Mouse (Mus musculus) liver, embryonic 13.5 days (tissue): ENCODE measurements around the gene Acyp2. TPM values are rescaled to one million over a fixed set of nuclear protein-coding genes. Genes with fewer than 3 reads are reported as not detected.

Experiments
- ATAC-seq: fragments of 200-750 bp; cut with Nextera tagmentation; 2 replicates; pipeline ENCODE4 v1.8.0; 2017; ENCODE audit warnings: low read depth, mild to moderate bottlenecking, moderate number of reproducible peaks, moderate library complexity
- DNase-seq: peaks from one replicate; pipeline ENCODE4 v3.0.0; 2022
- H3K27ac ChIP-seq: fragments of 300-500 bp; sonication (generic); 2 replicates; pipeline ENCODE4 v1.5.1; 2015; ENCODE audit warnings: moderate library complexity, mild to moderate bottlenecking, inconsistent platforms
- H3K27me3 ChIP-seq: fragments of 300-500 bp; sonication (generic); 2 replicates; pipeline ENCODE4 v1.6.1; 2015; ENCODE audit warnings: mild to moderate bottlenecking, inconsistent platforms
- H3K36me3 ChIP-seq: fragments of 300-500 bp; sonication (generic); 2 replicates; pipeline ENCODE4 v1.6.1; 2015; ENCODE audit warnings: mild to moderate bottlenecking, inconsistent platforms
- H3K4me1 ChIP-seq: fragments of 300-500 bp; sonication (generic); replicated peaks from 2 replicates; pipeline ENCODE4 v1.6.1; 2015; ENCODE audit warnings: inconsistent platforms
- H3K4me2 ChIP-seq: fragments of 300-500 bp; sonication (generic); 2 replicates; pipeline ENCODE4 v1.6.1; 2015; ENCODE audit warnings: inconsistent platforms, mild to moderate bottlenecking, moderate library complexity
- H3K4me3 ChIP-seq: fragments of 300-500 bp; sonication (generic); replicated peaks from 2 replicates; pipeline ENCODE4 v1.5.1; 2015; ENCODE audit warnings: mild to moderate bottlenecking, inconsistent platforms
- H3K9ac ChIP-seq: fragments of 300-500 bp; sonication (generic); 2 replicates; pipeline ENCODE4 v1.6.1; 2015; ENCODE audit warnings: mild to moderate bottlenecking, inconsistent platforms
- H3K9me3 ChIP-seq: fragments of 300-500 bp; sonication (generic); replicated peaks from 2 replicates; pipeline ENCODE4 v1.6.1; 2016; ENCODE audit warnings: inconsistent platforms
- WGBS: fragments of 180-500 bp; shearing (Covaris S2); methylation state at CpG from one replicate; pipeline ENCODE4 v1.1.7; 2015; ENCODE audit not compliant: insufficient replicate concordance; 5-methylcytosine and 5-hydroxymethylcytosine counted together
- polyA plus RNA-seq: library from polyadenylated mRNA; unstranded; fragments of >200 nt; fragmentation: Nextera tagmentation; extraction: Ambion mirVana; gene quantifications from 2 replicates; pipeline ENCODE4 v1.2.1, GENCODE M21; 2015

Acyp2 gene
- polyA plus RNA-seq, 1 experiment from 2014 or later, result 6.0 TPM

GRCm38 (mm10) chr11:30572790-30573395 lies 76.5 kb downstream of the Acyp2 start:
- Histone ChIP-seq H3K36me3 (no peaks in the 10 kb centered on the region), H3K27ac (no peak overlapping the region), H3K27me3 (no peaks in the 10 kb centered on the region), H3K4me3 (no peak overlapping the region), H3K9ac (no peak overlapping the region), H3K4me1 (no peaks in the 10 kb centered on the region), H3K9me3 (no peaks in the 10 kb centered on the region), H3K4me2 (no peak overlapping the region)
- ATAC-seq, result no peak
- DNase-seq, result no peak
- 73% methylated on average over 15 of the region's 15 CpGs for WGBS

- Histone ChIP-seq H3K36me3 (no peaks in the 10 kb centered on the region), H3K27ac (no peak overlapping the region), H3K27me3 (no peaks in the 10 kb centered on the region), H3K4me3 (no peak overlapping the region), H3K4me2 (no peak overlapping the region), H3K4me1 (no peaks in the 10 kb centered on the region), H3K9ac (no peak overlapping the region), H3K9me3 (no peaks in the 10 kb centered on the region)
- ATAC-seq (no peak), DNase-seq (no peak)
- WGBS, result 70% methylated on average over 3 of the region's 3 CpGs
Measured at GRCm38 (mm10) chr11:30570568-30570967, 78.8 kb downstream of the Acyp2 start.

GRCm38 (mm10) chr11:30560215-30560614 lies 89.2 kb downstream of the Acyp2 start:
- Histone ChIP-seq H3K9ac (no peak overlapping the region), H3K4me2 (no peak overlapping the region), H3K4me1 (no peaks in the 10 kb centered on the region), H3K36me3 (no peaks in the 10 kb centered on the region), H3K27ac (no peak overlapping the region), H3K27me3 (no peaks in the 10 kb centered on the region), H3K4me3 (no peak overlapping the region), H3K9me3 (no peaks in the 10 kb centered on the region)
- DNase-seq, result no peak
- no peak for ATAC-seq
- 69% methylated on average over 1 of the region's 1 CpGs for WGBS

- no peak overlapping the region for H3K27ac ChIP-seq
- H3K9me3 ChIP-seq, result no peaks in the 10 kb centered on the region
- H3K4me2 ChIP-seq, result no peak overlapping the region
- no peaks in the 10 kb centered on the region for H3K27me3 ChIP-seq
- no peak overlapping the region for H3K4me3 ChIP-seq
- H3K4me1 ChIP-seq, result no peaks in the 10 kb centered on the region
- 88% methylated on average over 1 of the region's 1 CpGs for WGBS
- ATAC-seq, result no peak
- H3K36me3 ChIP-seq, result no peaks in the 10 kb centered on the region
- H3K9ac ChIP-seq, result no peak overlapping the region
- DNase-seq, result no peak
Measured at GRCm38 (mm10) chr11:30553408-30553807, 96.0 kb downstream of the Acyp2 start.

- Histone ChIP-seq H3K27me3 (no peaks in the 10 kb centered on the region), H3K4me3 (no peak overlapping the region), H3K4me1 (no peaks in the 10 kb centered on the region), H3K9ac (no peak overlapping the region), H3K36me3 (no peaks in the 10 kb centered on the region), H3K27ac (no peak overlapping the region), H3K4me2 (no peak overlapping the region), H3K9me3 (no peaks in the 10 kb centered on the region)
- no peak for ATAC-seq
- no peak for DNase-seq
- WGBS, result 65% methylated on average over 2 of the region's 2 CpGs
Measured at GRCm38 (mm10) chr11:30517133-30517532, 132.3 kb downstream of the Acyp2 start.

- no peak for DNase-seq
- no peaks in the 10 kb centered on the region for H3K4me1 ChIP-seq
- no peak for ATAC-seq
- no peak overlapping the region for H3K27ac ChIP-seq
- H3K27me3 ChIP-seq, result no peaks in the 10 kb centered on the region
- no peak overlapping the region for H3K4me3 ChIP-seq
- H3K4me2 ChIP-seq, result no peak overlapping the region
- H3K36me3 ChIP-seq, result no peaks in the 10 kb centered on the region
- H3K9me3 ChIP-seq, result no peaks in the 10 kb centered on the region
- WGBS, result 66% methylated on average over 4 of the region's 4 CpGs
- no peak overlapping the region for H3K9ac ChIP-seq
Measured at GRCm38 (mm10) chr11:30508178-30508577, 141.2 kb downstream of the Acyp2 start.

- Histone ChIP-seq H3K4me3 (no peak overlapping the region), H3K4me2 (no peak overlapping the region), H3K36me3 (no peaks in the 10 kb centered on the region), H3K9me3 (no peaks in the 10 kb centered on the region), H3K9ac (no peak overlapping the region), H3K4me1 (no peaks in the 10 kb centered on the region), H3K27ac (no peak overlapping the region), H3K27me3 (no peaks in the 10 kb centered on the region)
- no peak for ATAC-seq
- 41% methylated on average over 3 of the region's 3 CpGs for WGBS
- DNase-seq, result no peak
Measured at GRCm38 (mm10) chr11:30498738-30499355, 150.5 kb downstream of the Acyp2 start.

GRCm38 (mm10) chr11:30497151-30497550 lies 152.2 kb downstream of the Acyp2 start:
- H3K36me3 ChIP-seq, result no peaks in the 10 kb centered on the region
- DNase-seq (no peak), ATAC-seq (no peak)
- no peak overlapping the region for H3K9ac ChIP-seq
- no peaks in the 10 kb centered on the region for H3K9me3 ChIP-seq
- no peaks in the 10 kb centered on the region for H3K4me1 ChIP-seq
- no peak overlapping the region for H3K4me2 ChIP-seq
- WGBS, result 37% methylated on average over 2 of the region's 2 CpGs
- no peak overlapping the region for H3K27ac ChIP-seq
- H3K27me3 ChIP-seq, result no peaks in the 10 kb centered on the region
- H3K4me3 ChIP-seq, result no peak overlapping the region

- no peaks in the 10 kb centered on the region for H3K27me3 ChIP-seq
Measured at GRCm38 (mm10) chr11:30491515-30492260, 157.7 kb downstream of the Acyp2 start.

GRCm38 (mm10) chr11:30488183-30488582 lies 161.2 kb downstream of the Acyp2 start:
- H3K4me3 ChIP-seq, result no peak overlapping the region
- no peaks in the 10 kb centered on the region for H3K27me3 ChIP-seq
- no peaks in the 10 kb centered on the region for H3K4me1 ChIP-seq
- H3K9me3 ChIP-seq, result no peaks in the 10 kb centered on the region
- ATAC-seq (no peak), DNase-seq (no peak)
- 65% methylated on average over 10 of the region's 10 CpGs for WGBS
- no peak overlapping the region for H3K4me2 ChIP-seq
- H3K27ac ChIP-seq, result no peak overlapping the region
- no peaks in the 10 kb centered on the region for H3K36me3 ChIP-seq
- no peak overlapping the region for H3K9ac ChIP-seq

More at GRCm38 (mm10) chr11:30491515-30492260, 157.7 kb downstream of the Acyp2 start:
- DNase-seq (no peak), ATAC-seq (no peak)
- Histone ChIP-seq H3K9me3 (no peaks in the 10 kb centered on the region), H3K27ac (no peak overlapping the region), H3K4me2 (no peak overlapping the region), H3K4me1 (no peaks in the 10 kb centered on the region), H3K4me3 (no peak overlapping the region), H3K9ac (no peak overlapping the region), H3K36me3 (no peaks in the 10 kb centered on the region)

GRCm38 (mm10) chr11:30483286-30483685 lies 166.1 kb downstream of the Acyp2 start:
- no peak overlapping the region for H3K27ac ChIP-seq
- H3K4me2 ChIP-seq, result no peak overlapping the region
- ATAC-seq, result no peak
- no peaks in the 10 kb centered on the region for H3K4me1 ChIP-seq
- H3K9me3 ChIP-seq, result no peaks in the 10 kb centered on the region
- H3K9ac ChIP-seq, result no peak overlapping the region
- no peak overlapping the region for H3K4me3 ChIP-seq
- 65% methylated on average over 4 of the region's 4 CpGs for WGBS
- no peak for DNase-seq
- no peaks in the 10 kb centered on the region for H3K27me3 ChIP-seq
- no peaks in the 10 kb centered on the region for H3K36me3 ChIP-seq
